8 mouse cellular contexts compared by ENCODE assay signal in the genomic region with DNA sequence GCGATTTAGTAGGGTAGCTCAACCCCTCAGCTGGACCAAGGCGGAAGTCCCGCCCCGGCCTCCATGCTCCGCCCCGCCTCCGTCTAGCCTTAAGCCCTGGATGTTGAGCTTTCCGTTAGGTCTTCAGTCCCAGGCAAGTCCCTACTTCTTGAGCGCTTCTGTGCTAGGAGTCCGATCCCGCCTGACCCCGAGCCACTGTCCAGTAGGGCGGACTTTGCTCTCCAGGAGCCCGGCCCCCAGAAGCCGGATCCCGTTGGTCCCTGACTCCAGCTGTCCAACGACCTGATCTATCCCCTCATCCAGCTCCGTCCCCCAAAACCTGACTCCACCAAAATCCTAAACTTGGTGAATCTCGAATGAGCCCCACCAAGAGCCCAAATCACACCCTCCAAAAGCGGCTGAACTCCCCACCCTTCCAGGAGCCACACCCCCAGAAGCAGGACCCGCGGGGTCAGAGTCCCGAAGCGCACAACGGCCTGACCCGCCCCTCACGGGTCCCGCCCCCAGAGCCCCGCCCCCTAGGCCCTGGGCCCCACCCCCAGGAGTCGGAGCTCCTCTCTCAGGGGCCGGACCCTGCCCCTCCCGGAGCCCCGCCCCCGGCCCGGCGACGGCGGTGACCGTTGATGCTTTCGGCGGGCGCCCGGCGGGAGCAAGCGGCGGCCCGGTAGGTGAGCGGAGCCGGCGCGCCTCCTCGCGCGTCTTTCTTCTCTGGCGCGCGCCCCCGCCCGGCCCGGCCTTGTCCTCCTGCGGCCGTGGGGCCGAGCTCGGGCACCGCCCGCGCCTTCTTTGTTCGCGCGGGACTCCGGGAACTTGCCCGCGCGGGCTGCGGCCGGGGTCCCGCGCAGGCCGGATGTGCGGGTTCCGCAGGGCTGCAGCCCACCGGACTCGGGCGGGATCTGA. TPM values are rescaled to one million over a fixed set of nuclear protein-coding genes. Genes with fewer than 3 reads are reported as not detected.
DNase-seq lines count a peak whose midpoint lies in the region; ATAC-seq and TF ChIP-seq lines count a peak whose summit lies in the region.

Rgs12 (plus strand) TSS at position 585 of the 900 bp plus-strand sequence.

- WGBS in embryonic facial prominence, embryonic 11.5 days = under 1% methylated on average over 59 of the region's 84 CpGs
- under 1% methylated on average over 75 of the region's 84 CpGs for WGBS in kidney, adult 2 months

- no peaks in the 10 kb centered on the region for H3K27me3 ChIP-seq in embryonic facial prominence, embryonic 11.5 days (ENCODE audit: control insufficient read depth, insufficient read depth, low read length)
- no peaks in the 10 kb centered on the region for H3K27me3 ChIP-seq in kidney, adult 2 months (replicated peaks; ENCODE audit: control insufficient read depth, insufficient read depth, low read length)

- H3K9me3 ChIP-seq in embryonic facial prominence, embryonic 11.5 days (replicated peaks; ENCODE audit: control insufficient read depth, low read length) = no peaks in the 10 kb centered on the region

- H3K27ac ChIP-seq in embryonic facial prominence, embryonic 11.5 days (replicated peaks; ENCODE audit: low read depth, low read length) = peak within 1 kb of the TSS; percentile 93
- H3K27ac ChIP-seq in kidney, adult 2 months (ENCODE audit: insufficient read depth, low read depth, low read length) = peak within 1 kb of the TSS; percentile 91

- peak within 1 kb of the TSS; percentile 99 for H3K9ac ChIP-seq in embryonic facial prominence, embryonic 11.5 days (replicated peaks; ENCODE audit: low read length)

- TF ChIP-seq CTCF in kidney, adult 2 months (conservative IDR thresholded peaks at IDR 0.05; ENCODE audit: insufficient read depth, insufficient read length, low read depth, low read length) = no peak

- H3K4me2 ChIP-seq in embryonic facial prominence, embryonic 11.5 days (ENCODE audit: low read depth, low read length) = peak within 1 kb of the TSS; percentile 81

- DNase-seq in 3134 (ENCODE audit: extremely low read depth, insufficient read length, low spot score) (peak; percentile 85), liver (peak; percentile 98)
- peak; percentile 96 for DNase-seq in adrenal gland, postnatal 10 days
- DNase-seq in embryonic facial prominence, embryonic 11.5 days (ENCODE audit: low spot score) = peak; percentile 92
- DNase-seq in heart, adult 18-20 months = peak; percentile 87 to 91
- DNase-seq in kidney, adult 2 months = peak; percentile 93
- DNase-seq in monocyte, adult 2 months (ENCODE audit: low read depth in 1 of 2, low spot score in 2 of 2) = peak; percentile 11 to 64
- DNase-seq in spleen, postnatal 36 days (ENCODE audit: low spot score in 2 of 2) = peak; percentile 86 to 88

- H3K4me1 ChIP-seq in embryonic facial prominence, embryonic 11.5 days (ENCODE audit: control insufficient read depth, insufficient read depth, low read length) = no peaks in the 10 kb centered on the region; the same call in 1 of the 2 replicates
- peaks cover 9% of the 10 kb centered on the region; the same call in 1 of the 2 replicates for H3K4me1 ChIP-seq in kidney, adult 2 months (ENCODE audit: control insufficient read depth, insufficient read depth, low read length)

- TF ChIP-seq POLR2A in kidney, adult 2 months (IDR thresholded peaks at IDR 0.05; ENCODE audit: low read depth, low read length) = no peak

- H3K36me3 ChIP-seq in embryonic facial prominence, embryonic 11.5 days (replicated peaks; ENCODE audit: control insufficient read depth, insufficient read depth, low read depth, low read length) = no peaks in the 10 kb centered on the region
- H3K36me3 ChIP-seq in kidney, adult 2 months (ENCODE audit: control insufficient read depth, insufficient read depth, low read length) = no peaks in the 10 kb centered on the region

- H3K4me3 ChIP-seq in embryonic facial prominence, embryonic 11.5 days (ENCODE audit: low read depth, low read length) = peak within 1 kb of the TSS; percentile 94
- H3K4me3 ChIP-seq in kidney, adult 2 months (ENCODE audit: insufficient read depth, low read depth, low read length) = peak within 1 kb of the TSS; percentile 71

- ATAC-seq in embryonic facial prominence, embryonic 11.5 days (replicated peaks; ENCODE audit: insufficient number of reproducible peaks, low FRiP score, low TSS enrichment, low read depth) = peak; percentile 91

RNA-seq across cellular contexts. Expression of gene Rgs12, which starts in this region (rescaled TPM):
- 10 to 100 TPM; 27.9 to 42.1 TPM for total RNA-seq in adrenal gland, postnatal 10 days (2021)
- 33.7 and 34.4 TPM in 2 replicates for polyA plus RNA-seq in embryonic facial prominence, embryonic 11.5 days (2014; fragmentation: Nextera tagmentation; extraction: Ambion mirVana)
- 10 to 100 TPM; 18.9 to 20.4 TPM for total RNA-seq in heart, adult 18-20 months (2021)
- polyA plus RNA-seq in kidney, adult 2 months (2012; rRNA removed) = 14.1 and 20.7 TPM in 2 replicates

Comparison
In these comparisons a context has a peak if more than half of its experiments do, and no peak if none do; other contexts are left out.
1. Peak in every context shown above with its lines: DNase-seq, ATAC-seq, H3K4me3 ChIP-seq and H3K27ac ChIP-seq.
2. DNase-seq: peak in every context shown above with its lines; median percentile 98 in liver; 96 in adrenal gland, postnatal 10 days; 93 in kidney, adult 2 months; 92 in embryonic facial prominence, embryonic 11.5 days; 89 in heart, adult 18-20 months; 87 in spleen, postnatal 36 days; 85 in 3134; 38 in monocyte, adult 2 months.